Mouse (Mus musculus) stomach, postnatal 0 days (tissue): ENCODE measurements around the gene Tmem259.

Experiments used
- CTCF ChIP-seq: IDR thresholded peaks from 2 replicates; pipeline ENCODE4 v1.5.1; 2016; ENCODE audit warnings: antibody characterized with exemption, low read depth, mild to moderate bottlenecking, moderate library complexity
- EP300 ChIP-seq: optimal IDR thresholded peaks from 2 replicates; pipeline ENCODE3; 2016; ENCODE audit warnings: antibody characterized with exemption

GRCm38 (mm10) chr10:79924998-79925784 lies 58.9 kb downstream of the Tmem259 start:
- TF ChIP-seq CTCF: peak; percentile 100
- no peak for TF ChIP-seq EP300
